In the genomic region with DNA sequence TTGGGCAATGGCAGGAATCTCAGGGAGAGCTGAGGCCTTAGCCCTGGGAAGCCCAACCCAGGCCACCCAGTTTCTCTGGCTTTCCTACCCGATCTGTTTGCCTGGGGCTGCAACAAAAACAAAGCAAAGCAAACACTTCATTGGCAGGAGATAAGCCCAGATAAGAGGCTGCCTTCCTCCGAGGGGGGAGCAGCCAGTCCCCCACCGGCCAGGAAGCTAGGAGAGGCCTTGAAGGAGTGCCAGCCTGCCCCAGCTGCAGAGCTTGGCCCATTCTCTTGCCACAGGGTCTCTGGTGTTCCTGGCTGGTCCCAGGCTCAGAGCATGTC, we compare ENCODE assay signal across 9 mouse cellular contexts. TPM values are rescaled to one million over a fixed set of nuclear protein-coding genes. Genes with fewer than 3 reads are reported as not detected.
DNase-seq lines count a peak whose midpoint lies in the region; ATAC-seq lines count a peak whose summit lies in the region.
"Had no signal": no experiment of that assay in that cellular context is flagged by ENCODE, and none has a peak within 500 bp of the region (broad histone marks: within the 10 kb centered on the region; RNA-seq: fewer than 3 reads in every experiment).

No protein-coding gene starts in this region.

- H3K36me3 ChIP-seq in embryonic facial prominence, embryonic 11.5 days (replicated peaks; ENCODE audit: control insufficient read depth, insufficient read depth, low read depth, low read length): peaks cover 3% of the 10 kb centered on the region
- no peaks in the 10 kb centered on the region for H3K36me3 ChIP-seq in midbrain, embryonic 11.5 days (ENCODE audit: control insufficient read depth, insufficient read depth, low read length)

- peaks cover 6% of the 10 kb centered on the region for H3K4me1 ChIP-seq in embryonic facial prominence, embryonic 11.5 days (ENCODE audit: control insufficient read depth, insufficient read depth, low read length)
- H3K4me1 ChIP-seq in midbrain, embryonic 11.5 days (ENCODE audit: control insufficient read depth, insufficient read depth, low read length): peaks cover 15% of the 10 kb centered on the region

- 0 out of 2 replicates have a peak overlapping the region, but pooled peaks have one; percentile 28 for H3K9ac ChIP-seq in embryonic facial prominence, embryonic 11.5 days (replicated peaks; ENCODE audit: low read length)
- peak overlapping the region; percentile 76 for H3K9ac ChIP-seq in midbrain, embryonic 11.5 days (ENCODE audit: low read length)

- intact Hi-C loops in heart, postnatal 25 days (cut with DNase I): no loop called here

- WGBS in embryonic facial prominence, embryonic 11.5 days: 23% methylated on average over 3 of the region's 3 CpGs
- 21% methylated on average over 3 of the region's 3 CpGs for WGBS in midbrain, embryonic 11.5 days

- no peaks in the 10 kb centered on the region for H3K9me3 ChIP-seq in embryonic facial prominence, embryonic 11.5 days (replicated peaks; ENCODE audit: control insufficient read depth, low read length)
- H3K9me3 ChIP-seq in midbrain, embryonic 11.5 days (ENCODE audit: control insufficient read depth, low read length): no peaks in the 10 kb centered on the region

- H3K27me3 ChIP-seq in embryonic facial prominence, embryonic 11.5 days (ENCODE audit: control insufficient read depth, insufficient read depth, low read length): no peaks in the 10 kb centered on the region
- no peaks in the 10 kb centered on the region for H3K27me3 ChIP-seq in midbrain, embryonic 11.5 days (ENCODE audit: control insufficient read depth, insufficient read depth, low read length)

- peak overlapping the region; percentile 91; the same call in 1 of the 2 replicates for H3K27ac ChIP-seq in embryonic facial prominence, embryonic 11.5 days (replicated peaks; ENCODE audit: low read depth, low read length)
- H3K27ac ChIP-seq in midbrain, embryonic 11.5 days (ENCODE audit: low read depth, low read length): no peak overlapping the region

- H3K4me3 ChIP-seq in embryonic facial prominence, embryonic 11.5 days (ENCODE audit: low read depth, low read length): 0 out of 2 replicates have a peak overlapping the region, but pooled peaks have one; percentile 44
- H3K4me3 ChIP-seq in midbrain, embryonic 11.5 days (ENCODE audit: low read depth, low read length): peak overlapping the region; percentile 42; the same call in 1 of the 2 replicates

- peak overlapping the region; percentile 94 for H3K4me2 ChIP-seq in embryonic facial prominence, embryonic 11.5 days (ENCODE audit: low read depth, low read length)
- peak overlapping the region; percentile 94 for H3K4me2 ChIP-seq in midbrain, embryonic 11.5 days

- peak; percentile 90 to 93 for DNase-seq in adrenal gland, adult (ENCODE audit: inconsistent age in 2 of 2, low spot score in 1 of 2)
- DNase-seq in embryonic facial prominence, embryonic 11.5 days (ENCODE audit: low spot score): no peak
- peak; percentile 48 for DNase-seq in heart, postnatal 25 days (ENCODE audit: low spot score)
- DNase-seq in kidney, postnatal 4 days: peak; percentile 52 to 63
- DNase-seq in midbrain, embryonic 11.5 days (ENCODE audit: low spot score, missing footprints): no peak
- peak; percentile 52 for DNase-seq in urinary bladder, postnatal 25 days (ENCODE audit: low spot score)
- DNase-seq in embryo, embryonic 10 days (ENCODE audit: low spot score): no peak
- DNase-seq in c-Kit-positive CD71-positive TER-119-positive erythroid progenitor cells, embryonic 14.5 days (ENCODE audit: low spot score): no peak

- no peak for ATAC-seq in embryonic facial prominence, embryonic 11.5 days (replicated peaks; ENCODE audit: insufficient number of reproducible peaks, low FRiP score, low TSS enrichment, low read depth)
- ATAC-seq in midbrain, embryonic 11.5 days (ENCODE audit: low FRiP score): no peak

RNA-seq across cellular contexts. Expression of a gene that starts 10.4 kb away (rescaled TPM):
- polyA plus RNA-seq in embryonic facial prominence, embryonic 11.5 days (2014; fragmentation: Nextera tagmentation; extraction: Ambion mirVana): 18.1 and 21.9 TPM in 2 replicates
- total RNA-seq in heart, postnatal 25 days (2021): 10 to 100 TPM; 35.0 to 38.8 TPM
- 28.0 and 32.0 TPM in 2 replicates for polyA plus RNA-seq in midbrain, embryonic 11.5 days (2014; fragmentation: Nextera tagmentation; extraction: Ambion mirVana)

RNA-seq across cellular contexts. Expression of a gene that starts 11.0 kb away (rescaled TPM):
- polyA plus RNA-seq in embryonic facial prominence, embryonic 11.5 days (2014; fragmentation: Nextera tagmentation; extraction: Ambion mirVana): 57.4 and 60.7 TPM in 2 replicates
- 10 to 100 TPM; 24.4 to 27.3 TPM for total RNA-seq in heart, postnatal 25 days (2021)
- 53.7 and 55.9 TPM in 2 replicates for polyA plus RNA-seq in midbrain, embryonic 11.5 days (2014; fragmentation: Nextera tagmentation; extraction: Ambion mirVana)

RNA-seq across cellular contexts. Expression of a gene that starts 18.4 kb away (rescaled TPM):
- 0.26 and 0.32 TPM in 2 replicates for polyA plus RNA-seq in embryonic facial prominence, embryonic 11.5 days (2014; fragmentation: Nextera tagmentation; extraction: Ambion mirVana)
- total RNA-seq in heart, postnatal 25 days (2021): under 1 TPM; 0.20 to 0.36 TPM
- not detected in 2 replicates for polyA plus RNA-seq in midbrain, embryonic 11.5 days (2014; fragmentation: Nextera tagmentation; extraction: Ambion mirVana)
- total RNA-seq: common myeloid progenitor, adult 5-6 weeks had no signal

RNA-seq across cellular contexts. Expression of a gene that starts 22.1 kb away (rescaled TPM):
- polyA plus RNA-seq in embryonic facial prominence, embryonic 11.5 days (2014; fragmentation: Nextera tagmentation; extraction: Ambion mirVana): 247 and 268 TPM in 2 replicates
- total RNA-seq in heart, postnatal 25 days (2021): 100 to 1,000 TPM in 1 of 2 experiments, 10 to 100 TPM in 1; 83.5 to 112 TPM
- 245 and 285 TPM in 2 replicates for polyA plus RNA-seq in midbrain, embryonic 11.5 days (2014; fragmentation: Nextera tagmentation; extraction: Ambion mirVana)

RNA-seq across cellular contexts. Expression of a gene that starts 23.6 kb away (rescaled TPM):
- polyA plus RNA-seq in embryonic facial prominence, embryonic 11.5 days (2014; fragmentation: Nextera tagmentation; extraction: Ambion mirVana): 22.6 and 26.8 TPM in 2 replicates
- total RNA-seq in heart, postnatal 25 days (2021): 10 to 100 TPM; 15.6 to 17.7 TPM
- 13.0 and 14.2 TPM in 2 replicates for polyA plus RNA-seq in midbrain, embryonic 11.5 days (2014; fragmentation: Nextera tagmentation; extraction: Ambion mirVana)

Comparison
In these comparisons a context has a peak if more than half of its experiments do, and no peak if none do; other contexts are left out.
1. DNase-seq: peak in adrenal gland, adult (2 of 2), heart, postnatal 25 days (single experiment), kidney, postnatal 4 days (2 of 2) and urinary bladder, postnatal 25 days (single experiment); none in embryonic facial prominence, embryonic 11.5 days (single experiment), midbrain, embryonic 11.5 days (single experiment), embryo, embryonic 10 days (single experiment) and c-Kit-positive CD71-positive TER-119-positive erythroid progenitor cells, embryonic 14.5 days (single experiment).